Mouse (Mus musculus): ENCODE measurements around the gene Lama1. TPM values are rescaled to one million over a fixed set of nuclear protein-coding genes. Genes with fewer than 3 reads are reported as not detected.
"Not testable (repeated sequence)": the region's sequence is repeated elsewhere in the genome, so short reads cannot be mapped to it uniquely, and the experiment has no call there.

The Lama1 gene
- polyA plus RNA-seq, 1 experiment from 2014 or later, result 1.1 TPM

DNA sequence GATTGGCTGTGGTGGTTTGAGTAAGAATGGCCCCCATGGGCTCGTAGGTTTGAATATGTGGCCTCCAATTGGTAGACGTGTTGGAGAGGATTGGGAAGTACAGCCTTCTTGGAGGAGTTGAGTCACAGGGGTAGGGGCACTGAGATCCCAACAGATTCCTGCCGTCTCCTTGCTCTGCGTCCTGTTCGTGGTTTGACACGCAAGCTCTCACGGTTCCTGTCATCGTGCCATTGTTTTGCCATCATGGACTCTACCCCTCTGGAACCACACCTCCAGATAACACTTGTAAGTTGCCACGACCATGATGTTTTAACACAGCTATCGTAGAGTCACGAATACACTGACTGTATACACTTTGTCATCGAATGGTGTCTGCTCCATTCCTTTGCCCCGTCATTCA is 141.9 kb downstream of the Lama1 start:
- Histone ChIP-seq H3K4me1 (no peaks in the 10 kb centered on the region), H3K4me2 (replicated peaks) (no peak overlapping the region), H3K4me3 (replicated peaks) (no peak overlapping the region), H3K27me3 (no peaks in the 10 kb centered on the region), H3K27ac (replicated peaks) (no peak overlapping the region), H3K36me3 (peaks cover 15% of the 10 kb centered on the region; the same call in 1 of the 2 replicates), H3K9ac (no peak overlapping the region), H3K9me3 (replicated peaks) (0 out of 2 replicates have a peak, but pooled peaks cover 8% of the 10 kb centered on the region)
- WGBS, result 88% methylated on average over 13 of the region's 13 CpGs
- ATAC-seq (ENCODE audit: insufficient number of reproducible peaks, low FRiP score, low TSS enrichment, low read depth), result no peak

DNA sequence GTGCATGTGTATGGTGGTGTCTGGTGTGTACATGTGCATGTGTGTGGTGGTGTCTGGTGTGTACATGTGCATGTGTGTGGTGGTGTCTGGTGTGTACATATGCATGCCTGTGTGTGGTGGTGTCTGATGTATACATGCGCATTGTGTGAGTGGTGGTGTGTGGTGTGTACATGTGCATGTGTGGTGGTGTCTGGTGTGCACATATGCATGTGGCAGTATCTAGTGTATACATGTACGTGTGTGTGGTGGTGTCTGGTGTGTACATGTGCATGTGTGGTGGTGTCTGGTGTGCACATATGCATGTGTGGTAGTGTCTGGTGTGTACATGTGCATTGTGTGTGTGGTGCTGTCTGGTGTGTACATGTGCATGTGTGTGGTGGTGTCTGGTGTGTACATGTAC is 144.4 kb downstream of the Lama1 start:
- not testable (repeated sequence) for ATAC-seq (ENCODE audit: insufficient number of reproducible peaks, low FRiP score, low TSS enrichment, low read depth); H3K4me3 ChIP-seq (replicated peaks); H3K27ac ChIP-seq (replicated peaks); H3K9me3 ChIP-seq (replicated peaks); H3K27me3 ChIP-seq; H3K4me2 ChIP-seq (replicated peaks); H3K4me1 ChIP-seq; H3K9ac ChIP-seq
- H3K36me3 ChIP-seq, result peaks cover 30% of the 10 kb centered on the region
- WGBS, result 90% methylated on average over 2 of the region's 2 CpGs

DNA sequence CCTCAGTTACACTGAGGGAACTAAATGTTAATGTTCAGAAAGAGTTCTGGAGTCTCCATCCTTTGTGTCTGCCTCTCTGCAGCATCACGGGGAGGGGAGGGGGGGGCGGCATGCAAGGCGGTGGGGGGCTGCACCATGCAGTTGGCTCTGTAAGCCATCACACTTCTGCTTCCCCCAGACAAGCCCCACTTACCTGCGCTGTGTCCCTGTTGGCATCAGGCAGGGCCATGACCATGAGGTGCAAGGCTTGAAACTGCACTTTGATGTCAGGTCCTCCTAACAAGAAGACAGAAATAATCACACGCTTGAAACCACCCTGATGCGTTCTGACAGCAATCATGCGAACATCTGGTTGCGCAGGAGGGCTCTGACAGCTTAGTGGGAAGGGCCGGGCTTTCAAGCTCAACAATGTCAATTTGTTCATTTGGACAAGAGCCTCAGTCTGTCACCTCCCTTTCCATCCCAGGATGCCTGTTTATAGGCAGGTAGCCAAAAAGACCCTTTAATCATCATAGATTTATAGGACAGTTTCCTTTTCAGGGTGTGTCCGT is 164.1 kb downstream of the Lama1 start:
- Histone ChIP-seq H3K4me2 (replicated peaks) (no peak overlapping the region), H3K4me1 (peaks cover 19% of the 10 kb centered on the region), H3K27me3 (no peaks in the 10 kb centered on the region), H3K4me3 (replicated peaks) (no peak overlapping the region), H3K9me3 (replicated peaks) (no peaks in the 10 kb centered on the region), H3K27ac (replicated peaks) (no peak overlapping the region; the same call in 1 of the 2 replicates), H3K36me3 (peaks cover 56% of the 10 kb centered on the region), H3K9ac (no peak overlapping the region)
- no peak for ATAC-seq (ENCODE audit: insufficient number of reproducible peaks, low FRiP score, low TSS enrichment, low read depth)
- 81% methylated on average over 10 of the region's 10 CpGs for WGBS

DNA sequence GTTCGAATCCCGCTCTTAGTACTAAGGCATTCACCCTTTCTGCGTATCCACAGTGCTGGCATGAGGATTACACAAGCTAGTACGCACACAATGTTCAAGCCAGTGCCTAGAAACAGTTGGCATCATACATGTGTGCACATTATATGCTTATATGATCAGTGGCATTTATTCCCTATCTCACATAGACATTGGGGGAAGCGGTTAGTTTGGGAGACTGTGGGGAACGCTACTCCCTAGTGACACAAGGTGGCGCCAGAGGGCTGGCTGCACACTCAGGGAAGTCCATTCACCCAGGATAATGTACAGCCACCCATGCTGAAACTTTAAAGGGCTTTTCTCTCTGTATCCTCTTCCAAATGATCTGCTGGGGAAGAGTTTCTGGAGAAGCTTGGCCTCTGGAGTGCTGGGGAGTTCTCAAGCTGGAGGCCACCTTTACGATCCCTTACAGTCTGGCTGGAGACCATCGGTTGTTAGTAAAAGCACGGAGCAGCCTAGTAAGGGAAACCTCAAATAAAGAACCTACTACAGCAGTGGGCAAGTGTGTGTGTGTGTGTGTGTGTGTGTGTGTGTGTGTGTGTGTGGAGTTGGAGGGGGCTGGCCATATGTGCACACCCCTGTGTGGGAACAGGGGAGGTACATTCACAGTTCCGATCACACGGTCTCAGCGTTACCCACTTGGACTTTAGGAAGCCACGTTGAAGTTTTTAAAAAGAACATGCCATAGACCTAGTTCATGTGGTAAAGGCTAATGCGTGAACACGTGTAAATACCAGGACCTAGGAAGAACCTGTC is 164.9 kb downstream of the Lama1 start:
- Histone ChIP-seq H3K27ac (replicated peaks) (peak overlapping the region; percentile 22; the same call in 1 of the 2 replicates), H3K9me3 (replicated peaks) (no peaks in the 10 kb centered on the region), H3K27me3 (no peaks in the 10 kb centered on the region), H3K4me3 (replicated peaks) (no peak overlapping the region), H3K9ac (no peak overlapping the region), H3K4me1 (peaks cover 26% of the 10 kb centered on the region), H3K4me2 (replicated peaks) (no peak overlapping the region), H3K36me3 (peaks cover 52% of the 10 kb centered on the region)
- 73% methylated on average over 16 of the region's 16 CpGs for WGBS
- ATAC-seq (ENCODE audit: insufficient number of reproducible peaks, low FRiP score, low TSS enrichment, low read depth), result 0 out of 2 replicates have a peak, but pooled peaks have one; percentile 13

DNA sequence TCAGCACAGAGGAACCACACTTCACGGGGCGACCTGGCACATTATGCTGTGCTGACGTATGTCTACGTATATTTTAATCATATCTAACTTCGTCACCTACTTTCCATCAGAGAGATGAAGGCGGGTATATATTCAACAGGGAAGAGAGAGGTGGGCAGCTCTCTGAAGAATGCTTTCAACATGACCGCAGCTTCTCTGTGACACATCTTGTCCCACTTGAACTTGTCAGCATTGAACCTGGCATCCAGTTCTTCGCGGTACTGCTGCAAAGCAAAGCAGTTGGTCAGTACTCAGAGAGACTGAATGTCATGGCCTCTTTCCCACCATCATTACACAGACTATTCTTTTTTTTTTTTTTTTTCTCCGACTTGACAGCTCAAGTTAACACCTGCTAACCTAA is 167.3 kb downstream of the Lama1 start:
- Histone ChIP-seq H3K27ac (replicated peaks) (peak overlapping the region; percentile 94; the same call in 1 of the 2 replicates), H3K4me3 (replicated peaks) (no peak overlapping the region), H3K4me2 (replicated peaks) (no peak overlapping the region), H3K9ac (no peak overlapping the region), H3K9me3 (replicated peaks) (no peaks in the 10 kb centered on the region), H3K4me1 (peaks cover 34% of the 10 kb centered on the region), H3K27me3 (no peaks in the 10 kb centered on the region), H3K36me3 (peaks cover 40% of the 10 kb centered on the region)
- WGBS, result 89% methylated on average over 10 of the region's 10 CpGs
- no peak for ATAC-seq (ENCODE audit: insufficient number of reproducible peaks, low FRiP score, low TSS enrichment, low read depth)

DNA sequence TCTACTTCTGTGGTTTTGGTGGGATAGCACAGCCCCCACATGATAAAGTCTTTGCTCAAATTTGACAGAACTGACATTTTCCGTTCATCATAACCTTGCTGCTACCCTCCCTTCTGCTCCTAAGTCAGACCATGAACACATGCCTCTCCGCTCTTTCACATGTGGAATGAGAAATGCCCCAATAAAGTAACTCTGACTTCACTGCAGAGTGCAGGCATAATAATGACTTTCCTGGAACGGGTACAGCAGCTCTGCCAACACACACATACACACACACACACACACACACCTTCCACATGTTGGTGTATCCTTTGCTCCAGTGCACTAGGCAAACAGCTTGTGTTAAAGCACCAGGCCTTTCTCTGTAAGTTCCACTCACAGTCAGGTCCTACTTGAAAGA is 167.9 kb downstream of the Lama1 start:
- Histone ChIP-seq H3K9ac (no peak overlapping the region), H3K4me1 (peaks cover 35% of the 10 kb centered on the region), H3K27ac (replicated peaks) (peak overlapping the region; percentile 94), H3K4me3 (replicated peaks) (no peak overlapping the region), H3K27me3 (no peaks in the 10 kb centered on the region), H3K4me2 (replicated peaks) (no peak overlapping the region), H3K9me3 (replicated peaks) (no peaks in the 10 kb centered on the region), H3K36me3 (peaks cover 38% of the 10 kb centered on the region)
- WGBS, result 41% methylated on average over 3 of the region's 3 CpGs
- no peak for ATAC-seq (ENCODE audit: insufficient number of reproducible peaks, low FRiP score, low TSS enrichment, low read depth)

DNA sequence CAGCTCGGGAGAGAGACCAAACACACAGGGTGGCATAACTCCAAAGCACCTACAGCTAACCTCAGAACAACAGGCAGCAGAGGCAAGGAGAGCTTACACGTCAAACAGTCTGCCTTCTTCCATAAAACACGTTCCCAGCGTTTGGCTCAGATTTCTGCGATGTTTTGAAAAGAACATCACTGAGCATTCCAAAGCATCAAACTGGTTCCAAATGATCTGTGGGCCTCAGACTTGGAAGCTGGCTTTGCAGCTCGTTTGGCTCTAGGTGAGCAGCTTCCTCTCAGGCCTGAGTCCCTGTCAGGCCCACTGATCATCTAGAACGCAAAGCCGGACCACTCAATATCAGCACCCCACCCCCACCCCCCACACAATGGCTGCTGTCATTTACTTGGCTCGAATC is 169.0 kb downstream of the Lama1 start:
- H3K27ac ChIP-seq (replicated peaks), result peak overlapping the region; percentile 94
- WGBS, result 27% methylated on average over 9 of the region's 9 CpGs
- H3K9ac ChIP-seq, result no peak overlapping the region
- no peak overlapping the region for H3K4me3 ChIP-seq (replicated peaks)
- H3K27me3 ChIP-seq, result no peaks in the 10 kb centered on the region
- peaks cover 29% of the 10 kb centered on the region for H3K36me3 ChIP-seq
- H3K4me1 ChIP-seq, result peaks cover 40% of the 10 kb centered on the region
- no peak for ATAC-seq (ENCODE audit: insufficient number of reproducible peaks, low FRiP score, low TSS enrichment, low read depth)
- H3K4me2 ChIP-seq (replicated peaks), result no peak overlapping the region; the same call in 1 of the 2 replicates
- H3K9me3 ChIP-seq (replicated peaks), result no peaks in the 10 kb centered on the region

DNA sequence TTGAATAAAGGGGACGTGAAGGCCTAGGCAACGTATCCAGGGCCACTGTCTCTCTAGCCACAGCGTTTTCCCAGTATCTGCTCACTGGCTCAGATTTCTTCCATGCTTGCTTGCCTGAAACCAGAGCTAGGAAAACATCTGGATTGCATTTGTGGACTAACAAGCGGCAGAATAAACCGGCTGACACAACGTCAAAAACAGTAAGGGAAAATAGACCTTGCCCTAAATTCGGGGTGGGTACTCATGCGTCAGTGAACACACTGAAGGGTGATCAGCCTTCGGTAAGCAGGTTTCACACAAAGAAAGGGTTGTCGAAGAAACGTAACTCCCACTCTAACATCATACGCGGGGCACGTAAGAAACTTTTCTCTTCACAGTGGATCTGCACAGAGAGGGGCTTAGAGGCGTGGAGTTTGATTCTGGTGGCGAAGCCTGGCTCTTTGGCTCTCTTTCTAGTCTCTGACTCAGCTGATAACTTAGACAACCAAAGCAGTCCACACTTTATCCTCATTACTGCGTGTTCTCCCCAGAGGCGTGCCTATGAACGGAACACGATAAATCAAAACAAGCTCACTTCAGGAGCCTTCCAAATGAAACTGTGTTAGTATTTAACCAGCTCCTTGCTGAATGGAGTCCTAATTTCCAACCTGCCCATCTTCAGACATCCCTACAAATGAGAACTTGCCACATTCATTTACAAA is 169.6 kb downstream of the Lama1 start:
- Histone ChIP-seq H3K9ac (no peak overlapping the region), H3K27me3 (no peaks in the 10 kb centered on the region), H3K4me1 (peaks cover 40% of the 10 kb centered on the region), H3K27ac (replicated peaks) (peak overlapping the region; percentile 94), H3K9me3 (replicated peaks) (no peaks in the 10 kb centered on the region), H3K36me3 (peaks cover 29% of the 10 kb centered on the region), H3K4me3 (replicated peaks) (no peak overlapping the region), H3K4me2 (replicated peaks) (peak overlapping the region; percentile 34)
- peak; percentile 78 for ATAC-seq (ENCODE audit: insufficient number of reproducible peaks, low FRiP score, low TSS enrichment, low read depth)
- 31% methylated on average over 20 of the region's 20 CpGs for WGBS

DNA sequence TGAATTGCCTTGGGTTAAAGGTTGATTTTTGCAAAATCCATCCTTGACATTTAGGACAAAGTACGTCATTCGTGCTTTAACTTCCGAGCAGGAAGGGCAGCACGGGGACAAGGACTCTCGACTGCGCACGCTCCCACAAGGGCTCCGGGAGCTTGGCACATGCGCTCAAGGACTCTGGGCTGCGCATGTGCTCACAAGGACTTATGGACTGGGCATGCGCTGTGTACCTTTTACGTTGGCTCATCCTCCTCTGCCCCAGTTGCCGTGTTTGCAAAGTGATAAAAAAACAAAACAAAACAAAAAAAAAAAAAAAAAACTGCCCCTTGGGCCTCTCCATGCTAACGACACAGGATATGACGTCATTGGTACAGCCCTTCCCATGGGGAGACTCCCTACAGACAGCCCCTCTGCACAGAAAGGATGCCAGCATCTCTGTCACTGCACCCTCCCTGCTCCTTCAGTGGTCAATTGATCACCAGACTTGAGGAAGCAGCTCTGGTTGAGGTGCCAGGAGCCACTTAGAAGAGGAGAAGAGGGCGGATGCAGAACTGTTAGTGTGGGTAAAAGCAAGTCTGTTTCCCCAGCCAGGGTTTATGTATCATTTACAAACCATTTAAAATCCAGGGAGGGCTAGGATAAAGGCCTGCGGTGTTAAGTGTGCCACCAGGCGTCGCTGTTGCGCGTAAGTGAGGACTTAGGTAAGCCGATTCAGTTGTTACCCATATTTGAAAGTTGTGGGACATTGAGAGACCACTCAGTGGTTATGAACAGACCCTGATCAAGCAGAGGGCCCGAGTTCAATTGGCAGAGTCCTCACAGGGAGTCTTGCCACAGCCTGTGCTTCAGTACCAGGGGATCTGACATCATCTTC is 172.9 kb downstream of the Lama1 start:
- Histone ChIP-seq H3K4me3 (replicated peaks) (no peak overlapping the region), H3K4me1 (peaks cover 32% of the 10 kb centered on the region), H3K27me3 (no peaks in the 10 kb centered on the region), H3K27ac (replicated peaks) (no peak overlapping the region; the same call in 1 of the 2 replicates), H3K36me3 (peaks cover 41% of the 10 kb centered on the region), H3K9ac (no peak overlapping the region), H3K4me2 (replicated peaks) (no peak overlapping the region), H3K9me3 (replicated peaks) (no peaks in the 10 kb centered on the region)
- WGBS, result 71% methylated on average over 23 of the region's 23 CpGs
- ATAC-seq (ENCODE audit: insufficient number of reproducible peaks, low FRiP score, low TSS enrichment, low read depth), result peak; percentile 21; the same call in 1 of the 2 replicates
